Mouse (Mus musculus) erythroblast, embryonic 14.5 days (primary cell): ENCODE measurements at regions not wholly inside any gene's neighbourhood (a gene's known extent, or its start where the extent isn't known, plus 50 kb on each side); places are given as distances from the start of the nearest gene placed in this dataset.

Source experiments
- GATA1 ChIP-seq: IDR thresholded peaks from 2 replicates; pipeline ENCODE4 v1.6.1; 2012; ENCODE audit warnings: low read length, inconsistent platforms, mixed read lengths
- TAL1 ChIP-seq: IDR thresholded peaks from 3 replicates; pipeline ENCODE4 v1.6.1; 2012; ENCODE audit warnings: low read length, inconsistent platforms, mixed read lengths

DNA sequence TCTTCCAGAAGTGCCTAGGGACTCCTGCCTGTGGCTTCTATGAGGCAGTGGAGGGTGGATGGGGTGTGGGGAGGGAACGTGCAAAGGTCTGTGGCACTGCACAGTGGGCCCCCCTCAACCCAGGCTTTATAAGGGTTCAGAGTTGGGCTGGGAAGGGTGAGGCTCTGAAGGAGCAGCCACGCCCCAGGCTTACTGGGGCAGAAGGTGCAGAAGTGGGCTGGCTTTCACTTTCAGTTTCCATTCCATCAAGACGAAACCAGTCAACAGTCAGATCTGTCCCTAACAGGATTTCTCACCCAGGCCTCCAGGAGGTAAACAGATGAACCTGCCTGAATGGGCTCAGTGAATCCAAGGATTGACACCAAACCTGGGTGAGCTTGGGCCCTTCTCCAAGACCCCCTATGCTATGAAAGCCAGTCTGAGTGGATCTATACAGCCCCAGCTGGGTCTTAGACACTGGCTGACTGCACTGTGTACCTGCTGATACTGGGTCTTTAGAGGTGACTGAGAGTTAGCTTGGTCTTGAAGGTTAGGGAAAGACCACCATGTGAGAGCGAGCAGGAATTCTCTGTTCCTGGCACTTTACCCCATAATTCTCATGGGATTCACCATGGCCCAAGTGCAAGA, 93.9 kb upstream of the Ccnd2 start:
- TF ChIP-seq TAL1 = no peak
- TF ChIP-seq GATA1 = no peak
